Mouse (Mus musculus): ENCODE results near the gene Nsf. TPM values are rescaled to one million over a fixed set of nuclear protein-coding genes. Genes with fewer than 3 reads are reported as not detected.

Nsf gene
- polyA plus RNA-seq, 1 experiment: 504 TPM

DNA sequence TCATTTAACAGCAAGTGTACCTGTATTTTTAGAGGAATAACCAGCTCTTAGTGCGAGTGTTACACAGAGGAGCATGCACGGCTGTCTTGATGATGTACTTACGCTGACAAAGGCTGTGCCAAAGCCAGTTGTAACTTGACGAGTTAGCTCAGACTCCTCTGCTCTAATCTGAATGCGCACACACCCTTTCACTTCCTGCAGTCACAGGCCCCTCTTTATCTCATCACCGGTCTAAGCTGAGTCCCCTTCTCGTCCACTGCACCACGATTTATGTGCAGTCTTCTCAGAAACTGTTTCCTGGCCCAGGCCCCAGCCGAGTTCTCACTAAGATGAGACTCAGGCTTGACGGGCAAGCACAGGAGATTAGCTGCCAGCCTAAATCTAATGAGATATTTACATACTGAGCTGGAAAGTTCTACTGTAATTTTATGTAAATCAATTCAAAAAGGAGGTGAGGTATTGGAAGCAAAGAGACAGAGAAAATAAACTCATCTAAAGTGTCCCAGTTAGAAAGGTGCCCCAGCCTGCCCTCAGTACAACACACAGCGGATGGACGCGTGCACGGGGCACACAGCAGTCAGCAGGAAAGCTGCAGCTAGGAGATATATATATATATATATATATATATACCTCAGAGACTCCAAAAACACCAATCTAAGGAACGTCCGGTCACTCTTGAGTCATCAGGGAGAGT lies 101.1 kb downstream of the Nsf start:
- DNase-seq (ENCODE audit: extremely low spot score in 1 of 2, low spot score in 1 of 2): no peak

DNA sequence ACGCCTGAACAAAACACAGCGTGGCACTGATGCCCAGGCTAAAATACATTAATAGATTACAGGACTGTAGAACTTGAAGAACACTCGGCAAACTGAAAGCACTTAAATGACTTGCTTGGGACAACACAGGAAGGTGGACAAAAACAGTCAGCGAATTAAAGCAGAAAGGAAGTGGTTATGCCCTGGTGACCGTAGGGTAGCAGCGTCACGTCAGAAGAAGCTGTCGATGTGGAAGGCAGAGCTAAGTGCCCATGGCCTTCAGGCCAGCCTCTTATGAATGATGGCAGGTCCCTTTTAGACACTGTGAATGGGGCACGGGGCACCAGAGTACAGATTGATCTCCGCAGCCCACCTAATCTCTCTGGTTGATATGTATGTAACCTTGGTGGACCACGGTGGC lies 105.6 kb downstream of the Nsf start:
- DNase-seq (ENCODE audit: extremely low spot score in 1 of 2, low spot score in 1 of 2): no peak

DNA sequence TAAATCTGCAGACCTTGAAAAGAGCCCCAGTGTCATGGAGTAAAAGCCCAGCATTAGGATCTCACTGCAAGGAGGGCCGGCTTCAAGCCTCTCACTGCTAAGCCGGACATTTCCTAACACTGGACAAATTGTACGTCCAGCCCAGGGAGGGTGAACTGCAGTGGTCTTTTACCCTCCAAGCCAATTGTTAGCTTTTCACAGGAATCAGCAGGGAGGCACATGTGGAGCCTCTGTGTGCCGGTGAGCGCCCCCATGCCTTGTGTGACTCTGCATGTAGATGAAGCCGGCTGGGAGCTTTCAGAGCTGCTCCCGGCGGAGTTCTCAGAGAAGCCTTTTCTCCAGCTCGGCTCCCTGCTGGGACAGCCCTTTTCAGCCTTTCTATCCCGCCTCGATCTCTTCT lies 113.0 kb downstream of the Nsf start:
- DNase-seq (ENCODE audit: extremely low spot score in 1 of 2, low spot score in 1 of 2): peak in 1 of 2 experiments; percentile 50

DNA sequence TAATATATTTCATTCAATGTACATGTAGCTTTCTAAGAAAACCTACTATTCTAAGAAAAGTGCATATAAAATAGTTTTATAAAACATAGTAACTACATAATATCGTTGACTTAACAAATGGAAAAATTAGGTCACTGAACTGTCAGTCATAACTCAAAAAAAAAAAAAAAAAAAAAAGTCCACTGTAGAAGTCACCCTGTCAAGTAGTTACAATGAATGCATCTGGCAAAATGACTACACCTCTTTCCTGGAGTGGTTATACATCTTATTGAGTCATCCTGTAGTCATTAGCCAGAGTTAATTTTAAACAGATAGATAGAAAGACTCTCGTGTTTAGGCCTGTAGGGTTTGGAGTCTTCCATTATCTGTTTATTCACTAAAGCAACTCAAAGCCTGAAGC lies 114.9 kb downstream of the Nsf start:
- DNase-seq (ENCODE audit: extremely low spot score in 1 of 2, low spot score in 1 of 2): no peak

DNA sequence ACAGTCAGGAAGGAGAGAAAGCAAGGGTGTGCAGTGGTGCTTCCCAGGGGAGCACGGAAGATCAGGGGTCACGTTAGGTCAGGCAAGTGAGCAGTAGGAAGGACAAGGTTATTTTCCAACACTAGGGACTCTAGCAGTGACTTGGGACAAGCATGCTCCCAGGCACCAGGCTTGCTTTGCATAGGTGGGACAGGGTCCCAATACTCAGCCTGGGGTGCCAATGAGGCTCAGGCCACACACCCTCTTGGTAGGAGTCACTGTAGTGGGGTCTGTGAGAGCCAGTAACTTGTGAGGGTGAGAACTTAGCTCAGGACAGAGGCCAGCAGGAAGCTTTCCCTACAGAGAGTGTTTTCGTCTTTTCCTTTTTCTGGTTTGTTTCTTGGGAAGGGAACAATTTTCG lies 121.5 kb downstream of the Nsf start:
- no peak for DNase-seq (ENCODE audit: extremely low spot score in 1 of 2, low spot score in 1 of 2)

DNA sequence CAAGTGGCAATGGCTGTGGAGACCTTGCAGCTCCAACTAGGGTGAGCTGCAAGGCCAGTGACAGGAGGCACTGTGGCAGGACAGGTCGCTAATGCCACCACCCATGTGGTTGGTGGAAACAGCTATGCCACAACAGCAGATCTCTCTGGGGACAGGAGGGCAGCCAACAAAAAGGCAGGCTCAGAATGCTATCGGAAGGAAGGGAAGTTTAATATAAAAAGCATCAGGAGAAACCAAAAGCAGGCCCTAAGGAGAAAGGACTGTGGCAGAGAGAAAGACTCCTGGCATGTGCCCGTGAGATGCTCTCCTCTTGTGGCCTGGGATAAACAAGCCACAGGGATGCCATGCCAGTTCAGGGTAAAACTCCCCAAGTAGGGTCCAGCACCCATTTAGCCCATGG lies 122.1 kb downstream of the Nsf start:
- no peak for DNase-seq (ENCODE audit: extremely low spot score in 1 of 2, low spot score in 1 of 2)

DNA sequence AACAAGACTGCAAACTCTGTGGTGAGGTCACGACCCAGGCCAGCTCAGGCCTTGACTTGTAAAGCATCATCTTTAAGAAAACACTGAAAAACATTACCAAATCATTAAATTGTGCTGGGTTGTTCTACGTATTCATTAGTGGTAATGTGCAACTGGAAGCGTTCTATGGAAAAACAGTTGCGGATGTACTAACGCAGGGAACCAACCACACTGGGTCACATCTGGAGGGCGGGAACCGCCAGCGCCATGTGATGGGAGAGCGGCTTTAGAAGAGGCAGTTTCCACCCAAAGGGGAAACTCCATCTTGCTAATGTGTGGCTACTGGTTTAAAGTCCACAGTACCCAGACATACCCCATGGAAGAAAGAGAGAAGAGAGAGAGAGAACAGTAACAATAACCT lies 123.4 kb downstream of the Nsf start:
- no peak for DNase-seq (ENCODE audit: extremely low spot score in 1 of 2, low spot score in 1 of 2)

DNA sequence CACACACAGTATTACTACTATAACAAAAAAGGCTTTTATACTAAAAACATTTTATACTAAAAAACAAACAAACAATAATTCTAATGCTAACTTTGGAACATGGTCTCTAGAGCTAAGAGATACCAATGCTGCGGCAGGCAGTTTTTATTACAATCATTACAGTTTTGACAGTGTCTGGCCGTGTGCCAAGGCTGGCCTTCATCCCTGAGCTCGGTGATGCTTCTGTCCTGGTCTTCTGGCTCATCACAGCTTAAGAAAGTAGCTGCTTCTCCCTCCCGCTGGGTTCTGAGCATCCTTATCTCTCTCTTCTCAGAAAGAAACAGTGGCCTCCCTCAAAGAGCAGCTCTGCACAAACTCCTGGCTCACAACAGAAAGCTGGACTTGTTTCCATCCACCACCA lies 123.9 kb downstream of the Nsf start:
- DNase-seq (ENCODE audit: extremely low spot score in 1 of 2, low spot score in 1 of 2): no peak

DNA sequence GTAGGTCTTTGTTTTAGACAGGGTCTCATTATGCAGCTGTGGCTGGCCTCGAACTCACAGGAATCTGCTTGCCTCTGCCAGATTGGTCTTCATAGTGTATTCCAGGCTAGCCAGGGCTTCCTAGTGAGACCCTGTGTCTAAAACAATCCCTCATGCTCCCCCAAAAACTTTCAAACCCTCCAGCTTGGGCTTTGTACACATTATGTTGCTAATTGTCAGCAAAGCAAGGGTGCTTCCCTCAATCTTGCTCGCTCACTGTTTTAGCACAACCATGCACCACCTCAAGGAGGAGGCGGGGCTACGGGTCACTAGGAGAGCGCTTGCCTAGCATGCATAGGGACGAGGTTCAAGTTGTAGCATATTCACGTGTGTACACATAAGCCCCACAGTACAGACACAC lies 125.0 kb downstream of the Nsf start:
- no peak for DNase-seq (ENCODE audit: extremely low spot score in 1 of 2, low spot score in 1 of 2)

DNA sequence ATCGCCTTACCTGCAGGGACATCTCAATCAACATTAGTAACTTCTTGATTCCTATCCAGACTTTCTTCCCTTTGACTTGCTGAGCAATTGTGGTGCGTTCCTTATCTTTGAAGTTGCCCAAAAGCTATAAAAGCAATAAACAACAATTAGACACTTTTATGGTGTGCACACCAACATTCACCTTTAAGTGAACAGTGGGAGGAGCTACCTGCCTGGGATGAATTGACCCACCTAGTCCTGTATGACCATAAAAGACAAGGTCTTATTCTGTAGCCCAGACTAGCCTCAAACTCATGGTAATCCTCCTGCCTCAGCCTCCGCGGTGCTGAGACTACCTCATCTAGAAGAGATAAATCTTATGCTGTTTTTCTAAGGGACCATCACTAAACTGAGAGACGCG lies 126.7 kb downstream of the Nsf start:
- DNase-seq (ENCODE audit: extremely low spot score in 1 of 2, low spot score in 1 of 2): no peak

DNA sequence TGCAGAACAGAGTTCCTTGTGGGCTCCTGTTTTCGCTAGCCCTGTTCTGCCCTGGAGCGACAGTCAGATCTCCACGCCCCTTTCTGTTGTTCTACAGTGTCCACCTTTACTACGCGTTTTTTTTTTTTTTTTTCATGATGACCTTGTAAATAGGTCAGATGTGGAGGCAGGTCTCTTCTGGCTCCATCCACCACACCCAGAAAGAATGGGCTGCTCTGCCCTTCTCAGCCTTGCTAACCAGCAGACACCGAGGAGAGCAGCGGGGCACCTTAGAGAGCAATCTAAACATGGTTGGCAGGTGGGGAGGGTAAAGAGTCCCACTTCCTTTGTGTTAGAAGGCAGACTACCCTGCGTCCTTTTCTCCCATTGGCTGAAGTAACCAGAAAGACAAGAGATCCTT lies 137.1 kb downstream of the Nsf start:
- no peak for DNase-seq (ENCODE audit: extremely low spot score in 1 of 2, low spot score in 1 of 2)

DNA sequence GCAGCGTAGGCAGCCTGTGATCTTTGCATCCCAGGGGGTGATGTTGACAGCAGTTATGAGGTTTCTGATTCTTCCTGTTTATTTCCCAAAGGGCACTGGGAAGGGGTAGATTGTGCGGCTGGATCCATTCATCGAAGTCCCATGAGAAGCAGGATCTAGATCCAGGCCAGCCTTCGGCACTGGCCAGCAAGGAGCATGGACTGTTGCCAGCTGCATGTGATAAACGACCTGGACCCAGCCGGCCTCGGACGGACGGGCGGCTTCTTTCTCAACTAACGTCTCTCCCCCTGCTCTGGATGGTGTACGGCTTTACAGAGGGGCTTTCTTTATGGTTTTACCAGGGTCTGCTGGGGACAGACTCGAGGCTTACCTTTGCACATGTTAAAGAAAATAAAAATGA lies 137.9 kb downstream of the Nsf start:
- DNase-seq (ENCODE audit: extremely low spot score in 1 of 2, low spot score in 1 of 2): no peak

DNA sequence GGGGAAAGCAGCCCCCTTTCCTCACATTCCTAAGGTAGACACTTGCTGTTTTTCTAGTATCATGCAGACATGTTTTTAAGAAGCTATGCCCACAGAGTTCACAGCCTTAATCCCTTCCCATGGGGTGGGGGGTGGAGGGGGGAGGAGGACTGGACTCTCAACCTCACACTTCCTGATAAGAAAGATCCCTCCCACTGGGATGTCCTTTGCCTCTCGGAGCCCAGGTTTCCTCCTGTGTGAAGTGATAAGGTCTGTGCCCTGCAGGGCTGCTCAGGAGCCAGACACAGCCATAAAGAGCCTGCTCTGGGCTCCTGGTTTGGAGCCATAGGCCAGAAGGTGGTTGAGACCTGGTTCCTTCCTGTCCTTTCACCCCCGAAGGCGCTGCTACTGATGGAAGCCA lies 139.0 kb downstream of the Nsf start:
- no peak for DNase-seq (ENCODE audit: extremely low spot score in 1 of 2, low spot score in 1 of 2)

DNA sequence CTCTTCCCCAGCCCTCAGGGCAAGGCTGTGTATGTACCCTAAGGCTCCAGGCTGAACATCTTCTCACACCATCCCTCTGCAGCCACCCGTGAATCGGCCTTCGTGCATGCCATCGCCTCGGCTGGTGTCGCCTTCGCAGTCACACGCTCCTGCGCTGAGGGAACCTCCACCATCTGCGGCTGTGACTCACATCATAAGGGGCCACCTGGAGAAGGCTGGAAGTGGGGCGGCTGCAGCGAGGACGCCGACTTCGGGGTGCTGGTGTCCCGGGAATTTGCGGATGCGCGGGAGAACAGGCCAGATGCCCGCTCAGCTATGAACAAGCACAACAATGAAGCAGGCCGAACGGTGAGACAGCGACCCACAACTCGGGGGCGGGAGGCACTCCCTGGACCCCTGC lies 142.6 kb downstream of the Nsf start:
- peak; percentile 46 to 76 for DNase-seq (ENCODE audit: extremely low spot score in 1 of 2, low spot score in 1 of 2)

DNA sequence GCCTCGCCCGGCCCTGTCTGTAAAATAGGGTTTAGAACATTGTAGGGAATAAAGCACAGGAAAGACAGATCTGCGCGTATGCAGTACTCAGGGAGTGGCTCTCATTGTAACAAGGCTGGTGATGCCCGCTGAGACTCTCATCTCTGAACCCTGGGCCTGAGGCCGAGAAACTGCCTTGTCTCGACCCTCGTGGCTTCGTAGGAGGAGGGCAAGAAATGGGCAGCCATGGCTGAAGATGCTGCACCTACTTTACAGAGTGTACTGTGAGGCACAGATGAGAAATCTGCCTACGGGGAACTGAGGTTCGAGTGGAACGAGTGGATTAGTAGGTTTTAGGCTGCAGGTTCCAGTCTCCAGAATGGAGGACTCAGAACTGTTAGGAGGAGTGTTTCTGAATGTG lies 143.2 kb downstream of the Nsf start:
- DNase-seq (ENCODE audit: extremely low spot score in 1 of 2, low spot score in 1 of 2): no peak

DNA sequence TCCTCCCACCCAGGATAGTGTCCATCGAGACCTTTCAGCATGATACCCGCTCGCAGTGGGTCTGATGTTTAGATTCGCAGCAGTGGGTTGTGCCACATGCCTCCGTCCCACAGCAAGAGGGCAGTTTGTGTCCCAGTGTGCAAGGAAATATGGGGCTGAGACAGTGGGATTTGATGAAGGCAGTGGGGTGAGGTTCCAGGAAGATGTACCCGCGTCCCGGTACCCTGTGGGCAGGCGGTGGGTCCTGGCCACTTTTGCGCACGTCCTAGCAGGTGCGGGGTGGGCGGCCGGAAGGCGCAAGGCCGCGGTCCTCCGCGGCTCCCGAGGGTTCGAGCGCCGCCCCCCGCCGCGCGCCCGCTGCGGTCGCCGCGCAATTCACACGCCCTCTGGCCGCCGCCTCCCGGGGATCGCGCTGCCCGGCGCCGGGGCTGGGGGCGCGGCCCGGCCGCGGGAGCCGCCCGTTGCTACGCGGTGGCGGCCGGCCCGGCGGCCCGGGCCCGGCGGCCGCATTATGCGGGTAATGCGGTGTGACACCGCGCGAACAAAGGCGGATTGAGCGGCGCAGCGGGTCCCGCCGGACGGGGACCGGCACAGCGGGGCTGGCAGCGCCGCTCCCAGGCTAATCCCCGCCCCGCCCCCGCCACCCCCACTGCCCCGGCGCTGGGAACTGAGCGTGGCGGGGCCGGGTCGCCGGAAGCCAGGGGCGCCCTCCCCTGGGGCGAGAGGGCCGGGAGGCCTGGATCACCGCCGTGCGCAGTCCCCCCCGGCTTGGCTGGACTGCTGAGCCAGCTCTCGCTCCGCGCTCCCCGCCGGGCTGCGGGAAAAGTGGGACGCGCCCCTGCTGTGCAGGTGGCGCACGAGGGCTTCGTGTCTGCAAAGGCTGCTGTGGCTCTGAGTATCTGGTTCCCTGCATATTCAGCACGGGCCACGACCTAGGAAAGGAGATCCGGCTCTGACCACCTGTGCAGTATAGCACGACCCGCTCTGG lies 144.0 kb downstream of the Nsf start:
- DNase-seq (ENCODE audit: extremely low spot score in 1 of 2, low spot score in 1 of 2): peak in 1 of 2 experiments; percentile 38

DNA sequence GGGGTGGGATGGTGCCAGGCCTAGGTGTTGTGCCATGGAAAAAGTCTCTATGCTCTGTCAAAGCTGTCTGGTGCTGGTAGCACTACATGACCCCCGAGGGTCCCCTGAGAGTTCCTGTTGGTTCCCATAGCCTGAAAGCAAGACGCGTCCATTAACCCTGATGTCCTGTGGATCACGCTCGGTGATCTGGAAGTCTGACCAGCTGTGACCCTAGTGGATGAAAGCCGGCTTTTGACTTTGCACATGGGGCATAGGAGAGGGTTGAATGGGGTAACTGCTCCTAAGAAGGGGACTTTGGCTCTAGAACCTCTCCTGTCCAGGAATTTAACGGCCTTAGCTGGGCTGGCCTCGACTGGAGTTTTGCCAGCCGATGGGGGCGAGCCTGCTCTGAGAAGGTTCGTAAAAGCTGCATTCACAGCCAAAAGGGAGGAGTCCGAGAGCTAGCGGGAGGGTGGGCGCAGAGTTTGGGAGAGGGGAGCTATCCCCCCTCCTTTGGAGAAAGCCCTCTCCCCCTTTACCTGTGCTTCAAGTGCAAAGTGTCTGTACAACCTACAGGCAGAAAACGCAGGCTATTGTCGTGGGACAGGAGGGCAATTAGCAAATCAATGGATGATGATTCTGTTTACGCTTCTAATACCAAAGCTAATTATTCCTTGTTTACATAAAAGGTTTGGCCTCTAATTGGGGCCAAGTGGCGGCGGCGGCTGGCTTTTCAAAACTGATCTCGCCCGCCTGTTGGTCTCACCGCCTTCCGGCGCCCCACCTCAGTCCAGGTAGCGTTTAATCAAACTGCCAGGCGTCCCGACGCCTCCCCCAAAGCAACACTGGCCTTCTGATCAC lies 144.9 kb downstream of the Nsf start:
- no peak for DNase-seq (ENCODE audit: extremely low spot score in 1 of 2, low spot score in 1 of 2)

DNA sequence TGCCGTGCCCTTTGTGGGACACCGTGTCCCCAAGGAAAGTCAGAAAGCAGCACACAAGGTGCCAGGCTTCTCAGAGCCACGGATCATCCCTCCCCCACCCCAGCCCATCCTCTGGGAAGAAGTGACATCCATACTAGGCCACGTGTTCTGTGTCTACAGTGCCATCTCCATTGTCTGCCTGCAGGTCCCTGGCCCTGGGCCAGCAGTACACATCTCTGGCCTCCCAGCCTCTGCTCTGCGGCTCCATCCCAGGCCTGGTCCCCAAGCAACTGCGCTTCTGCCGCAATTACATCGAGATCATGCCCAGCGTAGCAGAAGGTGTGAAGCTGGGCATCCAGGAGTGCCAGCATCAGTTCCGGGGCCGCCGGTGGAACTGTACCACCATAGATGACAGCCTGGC lies 145.9 kb downstream of the Nsf start:
- no peak for DNase-seq (ENCODE audit: extremely low spot score in 1 of 2, low spot score in 1 of 2)

DNA sequence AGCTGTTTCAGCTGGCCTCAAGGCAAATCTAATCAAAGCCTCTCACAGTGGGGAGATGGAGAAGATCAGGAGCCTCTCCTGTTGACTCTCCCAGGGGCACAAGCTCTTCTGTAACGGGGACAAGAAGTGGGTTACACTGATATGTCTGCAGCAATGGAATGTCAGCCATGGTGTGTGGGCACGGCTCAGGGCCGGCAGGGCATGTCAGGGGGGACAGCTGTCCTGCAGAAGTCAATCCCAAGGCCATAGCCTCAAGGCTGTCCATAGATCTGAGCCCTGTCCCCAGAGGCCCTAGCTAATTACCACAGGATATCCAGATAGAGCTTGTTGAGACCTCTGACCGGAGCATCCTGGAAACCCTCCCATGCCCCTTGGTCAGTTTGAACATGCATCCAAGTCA lies 149.1 kb downstream of the Nsf start:
- DNase-seq (ENCODE audit: extremely low spot score in 1 of 2, low spot score in 1 of 2): no peak

DNA sequence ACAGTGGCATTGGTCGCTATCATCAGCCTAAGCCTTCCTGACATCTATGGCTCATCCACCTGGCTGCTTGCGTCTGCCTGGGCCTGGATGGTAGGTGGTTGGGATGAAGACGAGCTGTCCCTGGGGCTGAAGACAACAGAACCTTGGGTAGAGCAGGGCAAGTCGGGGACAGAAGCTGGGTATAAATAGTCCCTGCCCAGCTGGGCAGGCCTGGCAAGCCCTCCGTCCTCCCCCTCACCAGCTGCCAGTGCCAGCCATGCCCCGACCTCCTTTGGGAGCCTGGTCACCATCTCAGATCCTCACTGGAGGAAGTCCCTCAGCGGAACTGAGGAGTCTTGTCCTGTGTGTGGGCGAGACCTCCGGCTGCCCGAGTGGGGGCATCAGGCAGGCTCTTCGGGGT lies 149.7 kb downstream of the Nsf start:
- DNase-seq (ENCODE audit: extremely low spot score in 1 of 2, low spot score in 1 of 2): no peak

DNA sequence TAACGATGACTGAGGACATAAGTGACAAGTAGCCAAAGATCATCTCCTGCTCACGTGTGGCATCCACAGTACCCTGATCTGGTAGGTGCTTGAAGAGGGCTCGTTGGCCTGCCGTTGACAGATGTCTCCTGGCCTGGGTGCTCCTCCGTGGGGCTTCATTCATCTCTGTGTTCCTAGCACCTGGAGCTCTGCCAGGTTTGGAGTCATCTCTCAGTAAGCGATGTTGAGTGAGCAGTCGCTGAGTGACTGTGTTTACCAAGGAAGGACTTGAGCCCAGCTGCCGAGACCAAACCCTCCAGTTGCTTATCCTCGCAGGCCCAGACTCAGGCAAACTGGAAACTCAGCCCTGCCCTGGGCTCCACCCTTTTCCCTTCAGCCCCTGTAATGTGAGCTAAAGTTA lies 152.7 kb downstream of the Nsf start:
- no peak for DNase-seq (ENCODE audit: extremely low spot score in 1 of 2, low spot score in 1 of 2)
